Mouse (Mus musculus) lung, postnatal 25 days (tissue): ENCODE results near the gene Prelp.

Experiments
- DNase-seq: peaks from one replicate; pipeline ENCODE4 v3.0.0; 2022; ENCODE audit warnings: low spot score

Gene Prelp

GRCm38 (mm10) chr1:133934354-133934963, 13.2 kb upstream of the Prelp start:
- peak; percentile 48 for DNase-seq

- DNase-seq = no peak
These were observed 12.3 kb upstream of the Prelp start for GRCm38 (mm10) chr1:133933301-133934195.

GRCm38 (mm10) chr1:133929980-133930379, 8.8 kb upstream of the Prelp start:
- no peak for DNase-seq

- DNase-seq = no peak
These were observed 4.0 kb upstream of the Prelp start for GRCm38 (mm10) chr1:133925223-133925622.

- no peak for DNase-seq
These were observed 3.1 kb upstream of the Prelp start for GRCm38 (mm10) chr1:133924141-133924875.

- DNase-seq = no peak
These were observed 1.9 kb upstream of the Prelp start for GRCm38 (mm10) chr1:133923071-133923470.

- no peak for DNase-seq
These were observed 338 bp downstream of the Prelp start for GRCm38 (mm10) chr1:133920876-133921275.

- DNase-seq = no peak
These were observed 813 bp downstream of the Prelp start for GRCm38 (mm10) chr1:133920401-133920800.

GRCm38 (mm10) chr1:133918088-133918470, 3.1 kb downstream of the Prelp start:
- peak; percentile 63 for DNase-seq

- DNase-seq = peak; percentile 45
These were observed 3.6 kb downstream of the Prelp start for GRCm38 (mm10) chr1:133917456-133918087.

GRCm38 (mm10) chr1:133915723-133916355, 5.4 kb downstream of the Prelp start:
- DNase-seq = peak; percentile 89

GRCm38 (mm10) chr1:133915115-133915514, 6.1 kb downstream of the Prelp start:
- no peak for DNase-seq

- DNase-seq = no peak
These were observed 8.2 kb downstream of the Prelp start for GRCm38 (mm10) chr1:133913018-133913417.

- peak; percentile 69 for DNase-seq
These were observed 9.8 kb downstream of the Prelp start for GRCm38 (mm10) chr1:133911456-133911855.

GRCm38 (mm10) chr1:133911008-133911407, 10.2 kb downstream of the Prelp start:
- no peak for DNase-seq

- DNase-seq = no peak
These were observed 11.1 kb downstream of the Prelp start for GRCm38 (mm10) chr1:133910108-133910507.

GRCm38 (mm10) chr1:133908659-133909575, 12.3 kb downstream of the Prelp start:
- peak; percentile 37 for DNase-seq

GRCm38 (mm10) chr1:133907949-133908658, 13.1 kb downstream of the Prelp start, which contains the start of gene Optc:
Optc (minus strand) TSS chr1:133907999.
- DNase-seq = no peak

GRCm38 (mm10) chr1:133906420-133906819, 14.8 kb downstream of the Prelp start:
- DNase-seq = no peak

GRCm38 (mm10) chr1:133900825-133901224, 20.4 kb downstream of the Prelp start:
- DNase-seq = no peak
